Mouse (Mus musculus) bone marrow macrophage, adult 2 months (primary cell): ENCODE measurements around the gene Med21.

Source experiments
- CTCF ChIP-seq: IDR thresholded peaks from 2 replicates; pipeline ENCODE4 v1.5.1; 2012; ENCODE audit warnings: low read depth, mild to moderate bottlenecking, low read length, moderate library complexity
- POLR2A ChIP-seq: IDR thresholded peaks from 2 replicates; pipeline ENCODE4 v1.6.1; 2012; ENCODE audit warnings: mild to moderate bottlenecking, low read depth, low read length, borderline replicate concordance

GRCm38 (mm10) chr6:146686463-146687196 is 44.3 kb downstream of the Med21 start:
- TF ChIP-seq CTCF (no peak), POLR2A (no peak)
